Mouse (Mus musculus): ENCODE measurements around the gene Sgk2.
A peak's percentile ranks its signal among the peaks of the same experiment; 100 is the strongest.

DNA sequence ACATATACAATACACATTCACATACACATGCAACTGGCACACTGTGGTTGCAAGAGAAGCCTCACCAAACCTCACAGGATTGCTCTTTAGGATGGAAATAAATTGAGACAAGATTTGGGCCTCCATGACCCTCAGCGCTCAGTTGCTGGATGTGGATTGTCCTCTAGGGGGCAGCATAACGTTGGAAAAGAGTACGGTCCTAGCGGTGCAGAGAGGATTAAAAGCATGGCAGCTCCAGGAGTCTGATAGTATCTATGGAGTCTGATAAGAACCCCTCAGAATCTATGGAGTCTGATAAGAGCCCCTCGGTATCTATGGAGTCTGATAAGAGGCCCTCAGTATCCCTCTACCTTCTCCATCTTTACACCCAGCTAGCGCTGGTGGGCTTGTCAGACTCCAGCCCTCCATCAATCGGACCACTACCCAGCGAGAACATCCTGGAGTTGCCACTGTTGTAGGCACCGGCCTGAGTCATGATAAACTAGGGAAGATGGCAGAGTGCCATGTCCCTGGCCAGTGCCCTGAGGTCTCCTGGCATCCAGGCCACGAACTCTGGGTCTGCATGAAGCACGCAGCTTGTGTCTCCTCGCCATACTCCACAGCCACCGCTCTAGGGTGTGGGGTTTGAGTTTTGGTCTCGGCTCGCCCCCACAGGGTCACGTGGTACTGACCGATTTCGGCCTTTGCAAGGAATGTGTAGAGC lies 11.5 kb downstream of the Sgk2 start:
- no peak for TF ChIP-seq POLR2A (IDR thresholded peaks at IDR 0.05; ENCODE audit: borderline replicate concordance, control insufficient read depth, low read depth, low read length)
- TF ChIP-seq CTCF (IDR thresholded peaks at IDR 0.05; ENCODE audit: control insufficient read depth, insufficient read depth, low read length): peak; percentile 82
